Mouse (Mus musculus): Measurements from ENCODE around the gene Kcnb1.

- TF ChIP-seq CTCF (IDR thresholded peaks at IDR 0.05; ENCODE audit: low read depth, low read length) (no peak), POLR2A (IDR thresholded peaks at IDR 0.05; ENCODE audit: insufficient read depth, low read length) (peak; percentile 43), EP300 (IDR thresholded peaks at IDR 0.05; ENCODE audit: insufficient read depth, low read depth, low read length) (no peak)
These were observed 111.5 kb downstream of the Kcnb1 start for GRCm38 (mm10) chr2:167078486-167078885.

Data from ES-Bruce4 (cell line).